Mouse (Mus musculus) limb, embryonic 14.5 days (tissue): ENCODE measurements around the gene Marveld3. TPM values are rescaled to one million over a fixed set of nuclear protein-coding genes. Genes with fewer than 3 reads are reported as not detected.

ENCODE experiments used
- ATAC-seq: fragments of 200-750 bp; cut with Nextera tagmentation; 2 replicates; pipeline ENCODE4 v1.8.0; 2017; ENCODE audit warnings: low read depth, moderate number of reproducible peaks, moderate TSS enrichment; ENCODE audit not compliant: low FRiP score
- DNase-seq: peaks from one replicate; pipeline ENCODE4 v3.0.0-alpha.2; 2015; ENCODE audit warnings: low spot score
- H3K27ac ChIP-seq: fragments of 300-500 bp; sonication (generic); replicated peaks from 2 replicates; pipeline ENCODE4 v1.5.1; 2014; ENCODE audit warnings: low read depth, mild to moderate bottlenecking, low read length, moderate library complexity, mixed read lengths
- H3K27me3 ChIP-seq: fragments of 300-500 bp; sonication (generic); 2 replicates; pipeline ENCODE4 v1.6.1; 2014; ENCODE audit warnings: low read length, mixed read lengths; ENCODE audit not compliant: control insufficient read depth, insufficient read depth
- H3K36me3 ChIP-seq: fragments of 300-500 bp; sonication (generic); 2 replicates; pipeline ENCODE4 v1.6.1; 2014; ENCODE audit warnings: mild to moderate bottlenecking, low read length, moderate library complexity, mixed read lengths; ENCODE audit not compliant: control insufficient read depth, insufficient read depth
- H3K4me1 ChIP-seq: fragments of 300-500 bp; sonication (generic); 2 replicates; pipeline ENCODE4 v1.6.1; 2014; ENCODE audit warnings: antibody characterized with exemption, low read length, mixed read lengths; ENCODE audit not compliant: control insufficient read depth, insufficient read depth
- H3K4me2 ChIP-seq: fragments of 300-500 bp; sonication (generic); replicated peaks from 2 replicates; pipeline ENCODE4 v1.6.1; 2014; ENCODE audit warnings: low read depth, mild to moderate bottlenecking, low read length, moderate library complexity; ENCODE audit not compliant: severe bottlenecking
- H3K4me3 ChIP-seq: fragments of 300-500 bp; sonication (generic); replicated peaks from 2 replicates; pipeline ENCODE4 v1.5.1; 2014; ENCODE audit warnings: low read length
- H3K9ac ChIP-seq: fragments of 300-500 bp; sonication (generic); 2 replicates; pipeline ENCODE4 v1.6.1; 2014; ENCODE audit warnings: mild to moderate bottlenecking, low read depth, low read length, moderate library complexity; ENCODE audit not compliant: severe bottlenecking
- H3K9me3 ChIP-seq: fragments of 300-500 bp; sonication (generic); 2 replicates; pipeline ENCODE4 v1.6.1; 2016; ENCODE audit warnings: low read length; ENCODE audit not compliant: control insufficient read depth
- POLR2A ChIP-seq: fragments of 200-500 bp; IDR thresholded peaks from 2 replicates; pipeline ENCODE4 v1.8.0; 2012; ENCODE audit warnings: inconsistent platforms, mild to moderate bottlenecking, moderate library complexity, borderline replicate concordance; ENCODE audit not compliant: insufficient read depth, insufficient read length; ENCODE audit errors: extremely low read depth
- WGBS: fragments of 180-500 bp; shearing (Covaris S2); extraction: QIAGEN DNeasy Blood & Tissue Kit; methylation state at CpG from one replicate; pipeline ENCODE4 v1.1.7; 2014; 5-methylcytosine and 5-hydroxymethylcytosine counted together
- polyA plus RNA-seq, 2 experiments: library from polyadenylated mRNA; depleted of rRNA in 1 of 2; stranded (reverse) in 1 of 2; unstranded in 1 of 2; fragments of >200 nt; fragmentation: Nextera tagmentation in 1 of 2; extraction: Ambion mirVana in 1 of 2; gene quantifications; 2 replicates each; pipeline versions ENCODE4 v1.2.1 to v1.2.3; 2012 to 2014

Marveld3 gene
- polyA plus RNA-seq (2012; rRNA removed) (0.49 and 1.2 TPM in 2 replicates), polyA plus RNA-seq (2014; fragmentation: Nextera tagmentation; extraction: Ambion mirVana) (2.4 and 3.1 TPM in 2 replicates)

- peaks cover 29% of the 10 kb centered on the region for H3K27me3 ChIP-seq
- H3K27ac ChIP-seq: no peak within 1 kb of the TSS
- no peak for DNase-seq
- ATAC-seq: 0 out of 2 replicates have a peak, but pooled peaks have one; percentile 49
- H3K36me3 ChIP-seq: no peaks in the 10 kb centered on the region
- H3K9me3 ChIP-seq: no peaks in the 10 kb centered on the region
- H3K4me2 ChIP-seq: peak within 1 kb of the TSS; percentile 61
- no peak for TF ChIP-seq POLR2A
- peaks cover 19% of the 10 kb centered on the region for H3K4me1 ChIP-seq
- peak within 1 kb of the TSS; percentile 45 for H3K9ac ChIP-seq
- WGBS: 3% methylated on average over 63 of the region's 64 CpGs
- peak within 1 kb of the TSS; percentile 39 for H3K4me3 ChIP-seq
These were observed at the start of gene Marveld3 for GRCm38 (mm10) chr8:109961693-109962367. Gene Marveld3 (minus strand): TSS chr8:109962203.

GRCm38 (mm10) chr8:110010868-110011267 is 48.9 kb upstream of the Marveld3 start:
- 34% methylated on average over 5 of the region's 5 CpGs for WGBS
- Histone ChIP-seq H3K4me2 (no peak overlapping the region), H3K27me3 (no peaks in the 10 kb centered on the region), H3K4me1 (no peaks in the 10 kb centered on the region), H3K9ac (no peak overlapping the region), H3K36me3 (no peaks in the 10 kb centered on the region), H3K9me3 (no peaks in the 10 kb centered on the region), H3K4me3 (no peak overlapping the region), H3K27ac (no peak overlapping the region)
- no peak for ATAC-seq
- no peak for TF ChIP-seq POLR2A
- DNase-seq: peak; percentile 55

GRCm38 (mm10) chr8:110008995-110009446 is 47.0 kb upstream of the Marveld3 start:
- no peak overlapping the region for H3K4me2 ChIP-seq
- no peaks in the 10 kb centered on the region for H3K9me3 ChIP-seq
- no peaks in the 10 kb centered on the region for H3K27me3 ChIP-seq
- H3K27ac ChIP-seq: no peak overlapping the region
- no peak for TF ChIP-seq POLR2A
- DNase-seq (no peak), ATAC-seq (no peak)
- H3K36me3 ChIP-seq: no peaks in the 10 kb centered on the region
- no peak overlapping the region for H3K4me3 ChIP-seq
- H3K4me1 ChIP-seq: no peaks in the 10 kb centered on the region
- WGBS: 66% methylated on average over 8 of the region's 8 CpGs
- no peak overlapping the region for H3K9ac ChIP-seq

- no peak for TF ChIP-seq POLR2A
These were observed 46.4 kb upstream of the Marveld3 start for GRCm38 (mm10) chr8:110008228-110008994.

GRCm38 (mm10) chr8:110006312-110007023 is 44.5 kb upstream of the Marveld3 start:
- no peak overlapping the region for H3K4me3 ChIP-seq
- no peaks in the 10 kb centered on the region for H3K27me3 ChIP-seq
- WGBS: 61% methylated on average over 17 of the region's 17 CpGs
- H3K9ac ChIP-seq: no peak overlapping the region
- no peaks in the 10 kb centered on the region for H3K4me1 ChIP-seq
- ATAC-seq (peak; percentile 55), DNase-seq (no peak)
- no peak overlapping the region for H3K4me2 ChIP-seq
- no peak overlapping the region for H3K27ac ChIP-seq
- no peaks in the 10 kb centered on the region for H3K9me3 ChIP-seq
- H3K36me3 ChIP-seq: no peaks in the 10 kb centered on the region
- no peak for TF ChIP-seq POLR2A

More at GRCm38 (mm10) chr8:110008228-110008994, 46.4 kb upstream of the Marveld3 start:
- ATAC-seq (no peak), DNase-seq (no peak)
- WGBS: 88% methylated on average over 26 of the region's 26 CpGs
- Histone ChIP-seq H3K4me3 (no peak overlapping the region), H3K27ac (no peak overlapping the region), H3K9me3 (no peaks in the 10 kb centered on the region), H3K9ac (no peak overlapping the region), H3K4me1 (no peaks in the 10 kb centered on the region), H3K27me3 (no peaks in the 10 kb centered on the region), H3K36me3 (no peaks in the 10 kb centered on the region), H3K4me2 (no peak overlapping the region)
